Mouse (Mus musculus): ENCODE measurements around the gene Nlgn1.

GRCm38 (mm10) chr3:25775437-25775836 lies 556.8 kb downstream of the Nlgn1 start:
- TF ChIP-seq CTCF (IDR thresholded peaks at IDR 0.05; ENCODE audit: low read depth) (no peak), EP300 (IDR thresholded peaks at IDR 0.05; ENCODE audit: low read depth) (no peak)

Measured in liver, embryonic 14.5 days (tissue).